Mouse (Mus musculus) ES-CJ7 (cell line): ENCODE measurements at regions not wholly inside any gene's neighbourhood (a gene's known extent, or its start where the extent isn't known, plus 50 kb on each side); places are given as distances from the start of the nearest gene placed in this dataset.

ENCODE experiments used
- DNase-seq: peaks from one replicate; pipeline ENCODE4 v3.0.0; 2011; ENCODE audit warnings: low read depth, low spot score

GRCm38 (mm10) chr3:143223999-143224729, 342.4 kb upstream of the Pkn2 start:
- DNase-seq, result no peak

- DNase-seq, result no peak
Observed at GRCm38 (mm10) chr3:143193263-143193970, 311.6 kb upstream of the Pkn2 start.

DNA sequence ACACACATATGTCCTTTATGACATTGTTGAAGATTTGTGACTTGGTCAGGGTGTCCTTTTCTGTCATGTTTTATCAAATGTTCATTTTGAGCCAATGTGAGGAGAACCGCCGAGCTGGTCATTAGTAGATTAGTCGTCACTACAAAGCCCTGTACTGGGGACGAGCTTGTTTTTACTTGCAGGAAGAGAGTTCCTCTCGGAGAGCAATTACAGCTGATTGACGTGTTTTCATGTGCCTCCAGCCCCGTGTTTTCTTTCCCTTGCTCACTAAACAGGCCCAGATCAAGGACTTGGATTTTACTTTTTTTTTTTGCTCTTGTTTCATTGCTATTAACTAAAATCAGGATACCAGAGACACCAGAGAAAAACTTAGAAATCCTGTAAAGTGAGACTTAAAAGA, 307.1 kb upstream of the Pkn2 start:
- no peak for DNase-seq

GRCm38 (mm10) chr3:143173971-143174370, 292.2 kb upstream of the Pkn2 start:
- DNase-seq, result no peak

GRCm38 (mm10) chr3:143162444-143162843, 280.6 kb upstream of the Pkn2 start:
- DNase-seq, result no peak

DNA sequence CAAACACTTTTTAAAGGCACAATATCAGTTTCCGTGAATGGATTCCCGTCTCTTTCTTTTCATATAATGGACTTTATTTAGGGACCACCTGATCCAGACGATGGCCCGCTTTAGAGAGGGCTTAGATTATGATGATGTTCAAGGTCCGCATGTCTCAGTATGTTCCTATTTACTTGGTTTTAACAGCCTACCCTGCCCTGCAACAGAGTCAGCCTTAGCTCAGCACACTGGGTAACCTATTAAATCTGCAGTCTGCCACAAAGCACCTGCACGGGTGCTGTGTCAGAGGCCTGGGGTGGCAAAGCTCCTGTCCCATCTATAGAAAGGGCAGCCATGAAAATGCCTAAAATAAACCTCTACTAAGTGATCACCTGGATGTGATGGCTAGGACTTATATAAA, 280.2 kb upstream of the Pkn2 start:
- DNase-seq, result no peak

DNA sequence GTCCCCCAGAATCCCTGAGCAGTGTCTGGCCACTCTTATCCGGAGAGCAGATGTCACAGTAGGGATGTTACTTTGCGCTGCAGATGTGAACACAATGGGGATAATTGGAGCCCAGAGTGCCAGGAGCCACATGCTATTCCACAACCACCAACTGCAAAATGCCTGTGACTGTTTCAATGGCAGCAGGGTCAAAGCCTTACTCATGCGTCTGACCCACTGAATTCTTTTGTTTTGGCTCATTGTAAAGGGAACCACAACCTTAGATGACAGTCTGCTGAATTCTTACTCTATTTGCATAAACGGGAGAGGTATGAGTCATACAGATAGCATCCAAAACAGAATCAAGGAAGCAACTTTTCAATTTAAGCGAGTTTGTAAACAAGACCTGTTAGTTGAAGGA, 276.8 kb upstream of the Pkn2 start:
- peak; percentile 16 for DNase-seq

GRCm38 (mm10) chr3:143156733-143157524, 275.1 kb upstream of the Pkn2 start:
- DNase-seq, result no peak

GRCm38 (mm10) chr3:143156174-143156573, 274.4 kb upstream of the Pkn2 start:
- peak; percentile 9 for DNase-seq

- DNase-seq, result no peak
Observed at GRCm38 (mm10) chr3:143155556-143155955, 273.8 kb upstream of the Pkn2 start.

DNA sequence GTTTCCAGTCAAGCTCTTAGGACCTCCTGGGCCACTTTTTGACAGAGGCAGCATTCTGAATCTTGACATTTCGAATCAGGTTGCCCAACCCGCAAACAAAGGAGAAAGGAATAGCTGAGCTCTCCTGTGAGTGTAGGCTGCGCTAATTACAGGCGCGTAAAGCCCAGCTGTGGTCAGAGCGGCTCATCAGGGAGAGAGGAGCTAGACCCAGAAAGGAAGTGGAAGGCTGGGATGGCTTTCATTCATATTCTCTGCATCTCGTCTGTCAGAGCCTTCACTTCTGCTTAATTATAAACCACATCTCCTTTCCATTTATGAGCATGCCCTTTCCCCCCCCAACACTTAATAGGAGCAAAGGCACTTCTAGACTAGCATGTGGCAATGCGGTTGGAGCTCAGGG, 265.7 kb upstream of the Pkn2 start:
- no peak for DNase-seq

DNA sequence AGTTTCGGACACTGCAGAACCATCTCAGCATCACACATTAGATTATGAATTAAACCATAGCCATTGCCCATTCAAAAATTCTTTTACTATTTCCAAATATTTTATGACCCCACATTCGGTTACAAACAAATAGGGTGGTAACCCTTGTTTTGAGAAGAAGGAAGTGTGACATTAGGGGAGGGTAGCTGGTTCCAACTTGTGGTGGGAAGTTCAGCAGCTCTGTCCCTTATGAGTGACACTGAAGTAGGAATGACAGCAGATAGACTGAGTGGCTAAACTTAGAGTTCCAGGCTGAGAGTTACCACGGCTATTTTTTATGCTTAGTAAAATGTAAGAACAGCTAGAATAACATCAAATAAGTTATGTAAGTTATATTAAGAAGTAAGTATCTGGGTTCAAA, 257.1 kb upstream of the Pkn2 start:
- no peak for DNase-seq

DNA sequence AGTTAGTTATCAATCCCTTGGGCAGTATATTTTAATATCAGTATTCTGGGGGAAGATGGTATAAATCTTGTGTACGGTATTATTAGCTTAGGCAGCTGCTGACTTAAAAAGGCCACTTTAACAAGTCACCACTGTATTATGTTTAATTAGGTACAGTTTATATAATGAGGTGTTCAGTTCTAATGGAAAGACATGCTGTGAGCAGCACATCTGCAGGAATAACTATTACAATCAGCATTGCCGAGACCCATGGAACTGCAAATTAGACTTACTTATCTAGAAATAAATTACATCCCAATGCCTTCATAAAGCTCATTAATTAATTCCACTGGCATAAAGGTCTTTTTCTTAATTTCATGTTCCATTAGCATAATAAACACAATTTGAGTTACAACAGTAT, 252.7 kb upstream of the Pkn2 start:
- no peak for DNase-seq

DNA sequence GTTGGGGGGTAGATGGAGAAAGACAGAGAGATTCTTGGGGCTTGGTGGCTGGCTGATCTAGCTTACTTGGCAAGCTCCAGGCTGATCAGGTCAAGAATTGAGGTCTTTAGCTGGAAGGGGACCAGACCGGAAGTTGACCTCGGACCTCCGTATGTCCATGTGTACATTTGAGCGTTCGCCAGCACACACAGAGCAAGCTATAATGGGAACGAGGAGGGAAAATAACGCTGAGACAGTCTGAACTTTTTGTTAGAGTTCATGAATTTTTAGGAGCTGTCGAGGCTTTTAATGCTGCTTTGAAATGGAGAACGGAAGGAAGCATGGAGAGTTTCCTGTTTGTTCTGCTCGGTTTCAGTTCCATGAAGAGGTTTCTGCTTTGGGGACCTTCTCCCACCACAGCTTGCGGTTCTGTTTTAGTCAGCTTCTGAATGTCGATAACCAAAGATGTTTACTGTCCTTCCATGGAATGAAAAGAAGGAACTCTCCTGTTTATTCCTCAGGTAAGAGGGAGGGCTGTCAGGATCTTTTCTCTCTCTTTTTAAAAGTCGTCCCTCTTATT, 226.0 kb upstream of the Pkn2 start:
- no peak for DNase-seq

DNA sequence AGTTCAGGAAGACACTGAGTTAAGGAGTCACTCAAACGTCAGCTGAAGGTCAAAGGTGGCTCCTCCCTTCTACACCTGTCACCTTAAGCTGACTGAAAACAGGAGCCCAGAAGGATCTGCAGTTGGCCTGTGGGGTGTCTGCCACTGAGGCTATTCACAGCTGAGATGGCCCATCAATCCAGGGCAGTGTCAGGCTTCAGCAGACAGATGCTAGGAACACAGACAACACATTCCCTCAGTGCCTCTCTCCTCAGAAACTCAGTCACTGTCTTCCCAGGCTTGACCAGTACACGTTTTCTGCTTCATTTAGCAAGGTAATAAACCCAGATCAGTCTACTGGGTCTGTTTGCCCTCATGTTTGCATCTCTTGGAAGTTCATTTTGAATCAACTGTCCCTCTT, 222.9 kb upstream of the Pkn2 start:
- no peak for DNase-seq

DNA sequence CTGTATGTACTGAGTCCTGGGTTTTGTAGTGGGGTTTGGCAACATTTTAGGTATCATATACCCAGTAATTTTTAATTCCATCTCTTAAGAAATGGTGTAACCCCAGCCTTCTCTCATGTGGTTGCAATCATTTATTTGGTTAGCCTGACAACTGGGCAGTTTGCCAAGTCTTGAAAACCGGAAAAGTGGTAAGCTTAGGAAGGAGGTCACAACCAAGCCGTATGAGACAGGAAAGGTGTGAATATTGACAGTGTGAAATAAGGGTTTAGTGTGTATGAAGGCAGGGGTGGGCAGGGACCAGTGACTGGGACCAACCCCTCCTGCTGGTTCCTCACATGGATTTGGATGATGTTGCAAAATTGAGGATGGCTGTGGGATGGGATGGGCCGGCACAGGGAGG, 221.5 kb upstream of the Pkn2 start:
- no peak for DNase-seq

GRCm38 (mm10) chr3:143100810-143101645, 219.2 kb upstream of the Pkn2 start:
- peak; percentile 9 for DNase-seq

DNA sequence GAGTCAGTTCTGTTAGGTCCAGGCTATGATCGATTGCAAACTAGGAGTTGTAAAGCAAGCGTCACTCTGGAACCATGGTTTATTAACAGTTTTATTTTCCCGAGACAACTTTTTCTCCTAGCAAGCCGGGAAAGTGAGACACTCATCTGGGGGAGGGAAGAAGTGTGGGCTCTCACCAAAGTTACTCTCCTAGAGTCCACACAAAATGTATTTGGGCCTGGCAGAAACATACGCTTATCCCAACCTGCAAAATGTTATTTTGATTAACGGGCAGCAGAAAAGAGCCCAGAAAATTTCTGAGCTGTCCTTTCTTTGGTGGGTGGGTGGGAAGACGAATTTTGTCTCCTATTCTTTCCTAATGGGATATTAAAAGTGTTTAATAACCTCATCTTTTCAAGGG, 218.4 kb upstream of the Pkn2 start:
- no peak for DNase-seq

DNA sequence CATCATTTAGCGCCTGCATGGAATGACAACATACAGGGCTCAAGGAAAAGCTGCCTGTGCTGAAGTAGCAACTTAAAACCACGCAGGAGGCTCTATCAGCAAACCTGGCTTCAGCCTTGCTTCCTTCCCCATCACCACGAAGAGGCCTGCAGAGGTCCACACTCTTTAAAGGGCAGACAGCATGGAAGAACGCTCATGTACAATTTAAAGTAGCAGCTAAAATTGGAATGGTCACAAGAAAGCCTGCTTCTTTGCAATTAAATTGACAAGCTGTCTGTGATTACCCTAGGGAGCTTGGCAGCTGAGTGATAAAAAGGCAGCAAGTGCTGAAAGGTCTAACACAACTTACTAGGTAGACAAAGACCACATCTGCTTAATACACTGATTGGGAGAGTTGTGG, 210.4 kb upstream of the Pkn2 start:
- DNase-seq, result no peak

GRCm38 (mm10) chr3:143090886-143091285, 209.1 kb upstream of the Pkn2 start:
- DNase-seq, result no peak

- no peak for DNase-seq
Observed at GRCm38 (mm10) chr3:143090316-143090715, 208.5 kb upstream of the Pkn2 start.
